Mouse (Mus musculus): ENCODE results near the gene Dusp12.

- TF ChIP-seq CTCF (conservative IDR thresholded peaks at IDR 0.05; ENCODE audit: low read length) (no peak), POU5F1 (IDR thresholded peaks at IDR 0.05; ENCODE audit: borderline replicate concordance, low read length) (no peak), NANOG (IDR thresholded peaks at IDR 0.05; ENCODE audit: borderline replicate concordance, low read length) (no peak)
These were observed 48.6 kb upstream of the Dusp12 start for GRCm38 (mm10) chr1:170933940-170934339.

Measured in E14TG2a.4 (cell line).